Mouse (Mus musculus) CH12.LX (cell line): ENCODE measurements around the gene Trim62. TPM values are rescaled to one million over a fixed set of nuclear protein-coding genes. Genes with fewer than 3 reads are reported as not detected.

Source experiments
- DNase-seq: peaks from one replicate; pipeline ENCODE4 v3.0.0-alpha.2; 2013; ENCODE audit errors: extremely low read depth
- H3K27ac ChIP-seq: 2 replicates; pipeline ENCODE4 v1.5.1; 2012; ENCODE audit warnings: low read depth, mild to moderate bottlenecking, control low read depth, moderate library complexity; ENCODE audit not compliant: insufficient read depth
- H3K27me3 ChIP-seq: replicated peaks from 2 replicates; pipeline ENCODE3; 2012; ENCODE audit warnings: inconsistent platforms
- H3K36me3 ChIP-seq, 2 experiments: replicated peaks in 1 of 2; 2 replicates each; pipeline versions ENCODE3 to v1.6.1; 2012; ENCODE audit warnings: inconsistent platforms in 1 of 2, low read length in 1 of 2, mild to moderate bottlenecking in 1 of 2, mixed read lengths in 1 of 2, moderate library complexity in 1 of 2; ENCODE audit not compliant: control insufficient read depth in 1 of 2, insufficient read depth in 1 of 2
- H3K4me1 ChIP-seq, 2 experiments: 2 replicates each; pipeline ENCODE4 v1.6.1; 2012; ENCODE audit warnings: inconsistent platforms in 1 of 2, moderate library complexity in 1 of 2; ENCODE audit not compliant: insufficient read depth in 2 of 2, control insufficient read depth in 1 of 2
- H3K4me2 ChIP-seq: 2 replicates; pipeline ENCODE4 v1.6.1; 2012; ENCODE audit warnings: low read depth, mild to moderate bottlenecking, control low read depth; ENCODE audit not compliant: poor library complexity, insufficient read depth, severe bottlenecking
- H3K4me3 ChIP-seq, 3 experiments: fragments of 150-350 bp in 1 of 3; sonication (generic) in 1 of 3; replicated peaks in 1 of 3; 2 replicates each; pipeline versions ENCODE3 to v1.5.1; 2011 to 2012; ENCODE audit warnings: low read depth in 2 of 3, low read length in 2 of 3, mild to moderate bottlenecking in 2 of 3, moderate library complexity in 2 of 3, control low read depth in 1 of 3, improper control_type of control experiment in 1 of 3, inconsistent platforms in 1 of 3, mixed read lengths in 1 of 3; ENCODE audit not compliant: poor library complexity in 1 of 3
- H3K79me2 ChIP-seq: replicated peaks from 2 replicates; pipeline ENCODE4 v1.6.1; 2012; ENCODE audit warnings: mild to moderate bottlenecking, moderate library complexity; ENCODE audit not compliant: control insufficient read depth, poor library complexity, insufficient read depth, severe bottlenecking; ENCODE audit errors: extremely low read depth
- H3K9ac ChIP-seq: 2 replicates; pipeline ENCODE4 v1.6.1; 2012; ENCODE audit warnings: low read depth, mild to moderate bottlenecking, control low read depth, moderate library complexity; ENCODE audit not compliant: insufficient read depth
- H3K9me3 ChIP-seq: replicated peaks from 2 replicates; pipeline ENCODE3; 2012; ENCODE audit warnings: low read length, inconsistent platforms, mixed read lengths
- CHD1 ChIP-seq: IDR thresholded peaks from 2 replicates; pipeline ENCODE4 v1.6.1; 2012; ENCODE audit warnings: low read depth, low read length, improper control_type of control experiment, inconsistent platforms
- CTCF ChIP-seq, 2 experiments: IDR thresholded peaks in 1 of 2; conservative IDR thresholded peaks in 1 of 2; 2 replicates each; pipeline ENCODE4 v1.5.1; 2011 to 2012; ENCODE audit warnings: low read depth in 2 of 2, low read length in 2 of 2, improper control_type of control experiment in 1 of 2, inconsistent platforms in 1 of 2, mild to moderate bottlenecking in 1 of 2, moderate library complexity in 1 of 2
- JUN ChIP-seq: IDR thresholded peaks from 2 replicates; pipeline ENCODE4 v1.6.1; 2011; ENCODE audit warnings: low read depth, mild to moderate bottlenecking, low read length, improper control_type of control experiment, moderate library complexity; ENCODE audit not compliant: insufficient read depth
- MAX ChIP-seq: IDR thresholded peaks from 2 replicates; pipeline ENCODE4 v1.6.1; 2011; ENCODE audit warnings: low read length, improper control_type of control experiment
- MEF2A ChIP-seq: IDR thresholded peaks from 2 replicates; pipeline ENCODE4 v1.6.1; 2014; ENCODE audit warnings: low read depth, mild to moderate bottlenecking, inconsistent platforms, low read length, improper control_type of control experiment, borderline replicate concordance
- MXI1 ChIP-seq: IDR thresholded peaks from 2 replicates; pipeline ENCODE4 v1.6.1; 2011; ENCODE audit warnings: mild to moderate bottlenecking, low read depth, low read length, improper control_type of control experiment
- MYC ChIP-seq: IDR thresholded peaks from 2 replicates; pipeline ENCODE4 v1.6.1; 2011; ENCODE audit warnings: low read depth, mild to moderate bottlenecking, improper control_type of control experiment, low read length
- POLR2A ChIP-seq: IDR thresholded peaks from 2 replicates; pipeline ENCODE4 v1.6.1; 2011; ENCODE audit warnings: low read depth, mild to moderate bottlenecking, improper control_type of control experiment, low read length
- POLR2AphosphoS2 ChIP-seq: IDR thresholded peaks from 2 replicates; pipeline ENCODE4 v1.6.1; 2011; ENCODE audit warnings: low read depth, low read length, improper control_type of control experiment
- SIN3A ChIP-seq: IDR thresholded peaks from 2 replicates; pipeline ENCODE4 v1.6.1; 2012; ENCODE audit warnings: low read length, improper control_type of control experiment, inconsistent platforms
- SMC3 ChIP-seq: IDR thresholded peaks from 2 replicates; pipeline ENCODE4 v1.6.1; 2011; ENCODE audit warnings: low read depth, low read length, improper control_type of control experiment
- TBP ChIP-seq: conservative IDR thresholded peaks from 2 replicates; pipeline ENCODE4 v1.6.1; 2011; ENCODE audit warnings: low read depth, low read length, improper control_type of control experiment
- USF1 ChIP-seq: IDR thresholded peaks from 2 replicates; pipeline ENCODE4 v1.6.1; 2014; ENCODE audit warnings: low read depth, mild to moderate bottlenecking, inconsistent platforms, low read length, improper control_type of control experiment
- ZC3H11A ChIP-seq: IDR thresholded peaks from 2 replicates; pipeline ENCODE4 v1.6.1; 2012; ENCODE audit warnings: low read depth, mild to moderate bottlenecking, inconsistent platforms, low read length, improper control_type of control experiment
- ZKSCAN1 ChIP-seq: IDR thresholded peaks from 2 replicates; pipeline ENCODE4 v1.6.1; 2012; ENCODE audit warnings: low read depth, inconsistent platforms, low read length, improper control_type of control experiment, borderline replicate concordance
- ZMIZ1 ChIP-seq: IDR thresholded peaks from 2 replicates; pipeline ENCODE4 v1.6.1; 2012; ENCODE audit warnings: low read depth, mild to moderate bottlenecking, inconsistent platforms, low read length, improper control_type of control experiment
- ZNF384 ChIP-seq: IDR thresholded peaks from 2 replicates; pipeline ENCODE4 v1.6.1; 2012; ENCODE audit warnings: low read depth, low read length, improper control_type of control experiment, inconsistent platforms
- dilution Hi-C: fragments of 300-500 bp; cut with MboI; formaldehyde crosslinking; loops from 2 replicates; pipeline ENCODE4 v1.14.3; 2020; ENCODE audit warnings: low sequenced_read_pairs; ENCODE audit not compliant: extremely low pct_unique_long_range_greater_than_20kb, extremely low pct_ligation_motif_present
- in situ Hi-C: fragments of 300-500 bp; cut with MboI; formaldehyde crosslinking; loops from 3 replicates; pipeline ENCODE4 v1.14.3; 2019; ENCODE audit warnings: low sequenced_read_pairs, low pct_ligation_motif_present, low pct_unique_long_range_greater_than_20kb, mixed read lengths
- polyA plus RNA-seq: library from polyadenylated mRNA; unstranded; fragments of >175 nt; gene quantifications from 2 replicates; pipeline ENCODE4 v1.2.1, GENCODE M21; 2012; ENCODE audit warnings: low read depth; ENCODE audit not compliant: insufficient read length
- total RNA-seq, 2 experiments: library from RNA; depleted of rRNA; stranded (reverse); fragments of 300-350 nt in 1 of 2; fragments of >200 nt in 1 of 2; gene quantifications; 2 replicates each; pipeline ENCODE4 v1.2.3; 2012 to 2014

Gene Trim62
- total and polyA plus RNA-seq, 3 experiments = 0.40 to 2.7 (median 0.98) TPM

DNA sequence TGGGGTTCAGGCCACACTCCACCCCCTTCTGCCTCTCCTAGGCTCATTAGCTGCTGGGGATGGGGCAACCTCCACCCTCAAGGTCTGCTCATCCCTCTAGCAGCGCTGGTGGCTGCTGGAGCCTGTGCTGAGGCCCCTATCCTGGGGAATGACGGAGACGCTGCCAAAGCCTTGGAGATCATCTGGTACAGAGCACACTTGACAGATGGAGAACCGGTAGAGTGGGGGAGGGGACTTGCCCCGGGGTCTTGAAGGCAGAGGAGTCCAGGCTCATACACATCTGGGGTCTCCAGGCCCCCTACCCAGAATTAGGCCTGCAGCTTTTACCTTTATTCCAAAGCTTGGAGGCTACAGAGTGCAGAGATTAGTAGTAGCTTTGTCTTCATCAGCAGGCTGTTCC lies 3.2 kb downstream of the Trim62 start:
- H3K27me3 ChIP-seq = no peaks in the 10 kb centered on the region
- TF ChIP-seq ZNF384 = no peak
- no peak for TF ChIP-seq MYC
- no peak for TF ChIP-seq ZKSCAN1
- TF ChIP-seq MAX = no peak
- no peak for TF ChIP-seq CHD1
- no peak for TF ChIP-seq CTCF (conservative IDR thresholded peaks at IDR 0.05 in 1 of 2, IDR thresholded peaks at IDR 0.05 in 1 of 2; ENCODE audit: low read depth in 2 of 2, low read length in 2 of 2)
- TF ChIP-seq MXI1 = no peak
- no peak for TF ChIP-seq TBP
- TF ChIP-seq ZC3H11A = no peak
- TF ChIP-seq POLR2A = no peak
- TF ChIP-seq USF1 = no peak
- TF ChIP-seq SIN3A = no peak
- TF ChIP-seq JUN = no peak
- TF ChIP-seq, all 38 proteins: peak for 0
- H3K36me3 ChIP-seq = peaks cover 0 to 8% of the 10 kb centered on the region in 2 experiments
- no peak for DNase-seq
- no peaks in the 10 kb centered on the region for H3K79me2 ChIP-seq
- H3K9ac ChIP-seq = no peak overlapping the region
- peaks cover 8 to 12% of the 10 kb centered on the region in 2 experiments for H3K4me1 ChIP-seq
- in situ Hi-C loops = no loop called here
- H3K4me2 ChIP-seq = no peak overlapping the region
- peaks cover 3% of the 10 kb centered on the region for H3K9me3 ChIP-seq
- H3K27ac ChIP-seq = no peak overlapping the region
- H3K4me3 ChIP-seq = no peak overlapping the region
- dilution Hi-C loops = no loop called here

- Histone ChIP-seq H3K9ac (no peak overlapping the region), H3K27me3 (no peaks in the 10 kb centered on the region), H3K4me2 (no peak overlapping the region), H3K4me1 (peaks cover 8 to 12% of the 10 kb centered on the region in 2 experiments), H3K27ac (no peak overlapping the region), H3K4me3 (no peak overlapping the region), H3K79me2 (no peaks in the 10 kb centered on the region), H3K9me3 (peaks cover 3% of the 10 kb centered on the region), H3K36me3 (peaks cover 0 to 8% of the 10 kb centered on the region in 2 experiments)
- in situ Hi-C loops (no loop called here), dilution Hi-C loops (no loop called here)
- no peak for DNase-seq
- no peak for TF ChIP-seq SMC3
- TF ChIP-seq ZMIZ1 = no peak
- no peak for TF ChIP-seq POLR2AphosphoS2
- no peak for TF ChIP-seq MEF2A
Observed at GRCm38 (mm10) chr4:128887026-128887425, 3.6 kb downstream of the Trim62 start.
